Mouse (Mus musculus) lung, postnatal 10 days (tissue): ENCODE data around the gene Hs6st3.
A peak's percentile ranks its signal among the peaks of the same experiment; 100 is the strongest.
"Not testable (repeated sequence)": the region's sequence is repeated elsewhere in the genome, so short reads cannot be mapped to it uniquely, and the experiment has no call there.

Source experiments
- DNase-seq: peaks from one replicate; pipeline ENCODE4 v3.0.0; 2021

Hs6st3 gene

DNA sequence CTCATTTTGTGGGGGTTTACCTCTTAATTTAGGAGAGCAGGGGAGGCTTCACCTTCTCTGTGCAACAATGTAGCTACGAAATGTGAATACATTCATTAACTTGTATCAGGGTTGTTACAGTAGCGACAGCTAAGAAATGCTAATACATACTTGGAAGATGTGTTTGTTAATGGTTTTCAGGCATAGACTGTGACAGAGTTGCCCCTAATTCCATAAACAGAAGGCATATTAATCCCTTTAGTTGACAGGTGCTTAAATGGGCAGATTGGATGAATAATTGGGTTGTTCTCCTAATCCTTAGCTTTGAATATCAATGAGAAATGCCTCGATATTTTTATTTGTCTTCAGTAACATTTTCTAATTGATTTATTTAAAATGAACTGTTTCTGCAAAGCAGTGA, 314.7 kb downstream of the Hs6st3 start:
- DNase-seq: no peak

GRCm38 (mm10) chr14:119464308-119464707, 326.2 kb downstream of the Hs6st3 start:
- DNase-seq: no peak

DNA sequence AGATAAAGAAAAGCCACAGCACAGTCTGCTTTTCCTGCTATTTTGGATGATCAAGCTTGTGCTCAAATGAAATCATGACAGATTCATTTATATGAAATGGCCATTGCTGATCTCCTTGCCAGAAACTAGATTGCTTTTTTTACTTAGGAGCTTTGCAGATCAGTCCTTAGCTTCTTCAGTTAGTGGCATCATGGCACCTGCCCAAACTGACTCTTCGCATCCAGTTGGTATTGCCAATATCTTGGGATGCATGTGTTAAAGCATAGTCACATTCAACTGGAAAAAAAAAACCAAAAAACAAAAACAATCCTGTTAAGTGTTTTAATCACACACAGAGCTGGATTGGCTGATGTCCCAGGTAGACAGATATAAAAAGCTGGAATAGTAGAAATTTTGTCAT, 326.7 kb downstream of the Hs6st3 start:
- no peak for DNase-seq

- no peak for DNase-seq
These were observed 328.9 kb downstream of the Hs6st3 start for GRCm38 (mm10) chr14:119466899-119467588.

GRCm38 (mm10) chr14:119476582-119476981, 338.4 kb downstream of the Hs6st3 start:
- no peak for DNase-seq

GRCm38 (mm10) chr14:119477836-119478235, 339.7 kb downstream of the Hs6st3 start:
- no peak for DNase-seq

- DNase-seq: no peak
These were observed 351.0 kb downstream of the Hs6st3 start for GRCm38 (mm10) chr14:119488978-119489703.

- peak; percentile 21 for DNase-seq
These were observed 382.5 kb downstream of the Hs6st3 start for GRCm38 (mm10) chr14:119520632-119521031.

DNA sequence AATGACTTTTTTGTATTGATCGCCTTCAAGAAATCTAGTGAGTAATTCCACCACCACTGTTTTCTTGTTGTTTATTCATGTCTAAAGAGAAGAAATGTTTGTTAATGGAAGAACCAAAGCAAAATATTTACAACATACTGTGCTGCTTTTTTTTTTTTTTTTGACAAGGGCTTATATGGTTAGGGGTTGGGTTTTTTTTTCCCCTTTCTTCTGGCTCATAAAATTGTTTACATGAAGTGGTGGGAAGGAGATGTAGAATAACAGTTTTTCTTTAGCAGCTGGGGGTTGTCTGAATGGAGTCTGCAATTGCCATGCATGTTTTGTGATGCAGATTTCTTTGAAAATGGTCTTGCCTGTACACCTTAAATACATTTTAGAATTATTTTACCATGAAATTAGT, 382.9 kb downstream of the Hs6st3 start:
- DNase-seq: no peak

DNA sequence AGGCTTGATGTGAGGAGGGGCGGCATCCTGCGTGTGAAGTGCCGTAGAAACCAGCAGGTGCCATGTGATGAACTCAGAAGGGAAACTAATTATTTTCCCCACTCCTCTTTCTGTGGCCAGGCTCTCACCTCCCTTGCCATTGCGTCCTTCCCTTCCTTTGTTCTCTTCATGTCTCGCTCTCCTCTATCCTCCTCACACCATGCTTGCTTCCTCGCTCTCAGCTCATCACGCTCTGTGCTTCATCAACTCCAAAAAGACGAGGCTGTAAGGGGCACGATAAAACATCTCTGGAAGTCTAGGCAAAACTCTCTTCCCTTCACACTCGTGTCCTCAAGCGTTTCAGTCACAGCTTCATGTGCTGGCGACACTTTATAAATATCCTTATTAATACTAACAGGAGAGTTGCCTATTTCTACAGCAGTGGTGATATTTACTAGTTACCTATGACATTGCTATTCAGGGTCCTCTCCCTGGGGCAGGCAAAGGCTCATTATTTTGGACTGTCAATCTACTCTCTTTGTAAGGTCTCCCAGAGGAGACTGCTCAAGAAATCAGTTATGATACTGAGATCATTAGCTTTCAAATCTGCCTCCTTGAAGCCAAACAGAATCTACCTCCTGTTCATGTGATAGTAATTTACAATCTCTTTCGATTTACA, 394.9 kb downstream of the Hs6st3 start:
- DNase-seq: no peak

DNA sequence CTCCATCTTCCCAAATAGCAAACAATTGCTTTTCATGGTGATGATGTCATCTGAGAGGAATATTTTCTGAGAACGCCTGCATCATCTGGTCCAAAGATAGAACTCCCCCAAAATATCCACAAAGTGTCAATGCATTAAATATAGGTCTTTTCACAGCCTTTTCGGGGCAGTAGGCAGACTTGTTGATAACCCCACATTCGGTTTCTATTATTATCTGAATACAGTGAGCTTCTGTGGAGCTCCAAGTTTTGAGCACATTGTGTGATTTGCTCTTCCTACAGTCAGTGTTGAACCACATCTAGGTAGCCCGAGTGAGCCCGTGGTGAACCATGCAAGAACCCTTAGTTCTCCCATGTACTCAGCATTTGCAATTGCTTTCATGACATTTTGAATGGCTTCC, 402.4 kb downstream of the Hs6st3 start:
- no peak for DNase-seq

- DNase-seq: no peak
These were observed 406.5 kb downstream of the Hs6st3 start for GRCm38 (mm10) chr14:119544596-119544995.

- no peak for DNase-seq
These were observed 420.2 kb downstream of the Hs6st3 start for GRCm38 (mm10) chr14:119558356-119558755.

GRCm38 (mm10) chr14:119582039-119582508, 443.9 kb downstream of the Hs6st3 start:
- DNase-seq: peak; percentile 13

- no peak for DNase-seq
These were observed 446.9 kb downstream of the Hs6st3 start for GRCm38 (mm10) chr14:119585069-119585468.

DNA sequence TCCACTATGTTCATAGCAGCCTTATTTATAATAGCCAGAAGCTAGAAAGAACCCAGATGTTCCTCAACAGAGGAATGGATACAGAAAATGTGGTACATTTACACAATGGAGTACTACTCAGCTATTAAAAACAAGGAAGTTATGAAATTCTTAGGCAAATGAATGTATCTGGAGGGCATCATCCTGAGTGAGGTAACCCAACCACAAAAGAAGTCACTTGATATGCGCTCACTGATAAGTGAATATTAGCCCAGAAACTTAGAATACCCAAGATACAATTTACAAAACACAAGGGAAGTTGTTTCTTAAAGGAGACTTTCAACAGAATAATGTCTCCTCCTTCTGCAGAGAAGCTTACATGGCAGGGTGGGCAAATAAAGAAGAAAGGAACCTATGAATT, 449.2 kb downstream of the Hs6st3 start:
- not testable (repeated sequence) for DNase-seq

GRCm38 (mm10) chr14:119604327-119604726, 466.2 kb downstream of the Hs6st3 start:
- peak; percentile 27 for DNase-seq

- no peak for DNase-seq
These were observed 474.7 kb downstream of the Hs6st3 start for GRCm38 (mm10) chr14:119612793-119613192.

- no peak for DNase-seq
These were observed 491.0 kb downstream of the Hs6st3 start for GRCm38 (mm10) chr14:119629127-119629526.

- DNase-seq: no peak
These were observed 494.9 kb downstream of the Hs6st3 start for GRCm38 (mm10) chr14:119633090-119633489.

DNA sequence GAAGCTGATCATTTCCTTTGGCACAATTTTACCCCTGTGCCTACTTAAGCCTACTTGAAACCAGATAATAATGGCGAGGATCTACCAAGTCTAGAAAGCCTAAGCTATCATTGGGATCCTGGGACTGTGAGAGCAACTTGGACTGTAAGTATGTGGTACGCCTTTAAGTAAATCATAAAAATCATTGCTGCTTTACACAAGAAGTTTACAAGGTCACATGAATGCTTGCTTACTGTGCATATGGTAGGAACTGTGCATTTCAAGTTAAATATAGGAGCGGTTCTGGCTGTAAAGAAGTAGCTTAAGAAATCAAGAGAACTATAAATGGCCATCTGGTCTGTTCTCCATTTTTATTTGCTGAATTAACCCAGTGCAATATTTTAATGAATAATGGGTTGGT, 495.5 kb downstream of the Hs6st3 start:
- no peak for DNase-seq

- no peak for DNase-seq
These were observed 504.7 kb downstream of the Hs6st3 start for GRCm38 (mm10) chr14:119642874-119643273.

DNA sequence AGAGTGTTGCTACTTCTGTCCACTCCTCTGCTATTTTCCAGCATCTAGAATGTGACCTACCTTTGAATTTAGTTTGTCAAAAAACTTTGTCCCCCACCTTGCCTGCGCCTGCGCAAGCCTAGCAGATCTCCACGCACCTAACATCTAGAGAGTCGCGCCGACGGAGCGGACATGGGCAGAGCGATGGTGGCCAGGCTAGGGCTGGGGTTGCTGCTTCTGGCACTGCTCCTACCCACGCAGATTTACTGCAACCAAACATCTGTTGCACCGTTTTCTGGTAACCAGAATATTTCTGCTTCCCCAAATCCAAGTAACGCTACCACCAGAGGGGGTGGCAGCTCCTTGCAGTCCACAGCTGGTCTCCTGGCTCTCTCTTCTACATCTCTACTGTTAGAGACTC, 505.7 kb downstream of the Hs6st3 start:
- no peak for DNase-seq

DNA sequence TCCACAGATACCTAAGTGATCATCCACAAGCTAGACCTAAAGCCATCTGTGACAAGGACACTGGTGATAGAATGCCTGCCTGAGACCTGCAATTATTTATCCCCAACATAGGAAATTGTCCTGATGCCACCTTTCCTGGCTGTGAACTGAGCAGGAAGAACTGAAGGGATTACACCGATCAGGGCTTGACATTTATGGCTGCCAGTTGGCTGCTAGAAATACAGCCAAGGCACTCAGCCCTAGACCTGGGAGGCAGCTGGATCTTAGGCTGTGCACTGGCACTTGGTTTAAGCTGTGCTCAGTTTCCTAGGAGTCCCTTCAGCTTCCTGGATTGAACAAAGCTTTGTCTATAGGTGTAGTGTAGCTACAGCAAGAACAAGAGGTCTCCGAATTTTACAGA, 518.8 kb downstream of the Hs6st3 start:
- no peak for DNase-seq
